Mouse (Mus musculus): ENCODE results near the gene Mss51.

DNA sequence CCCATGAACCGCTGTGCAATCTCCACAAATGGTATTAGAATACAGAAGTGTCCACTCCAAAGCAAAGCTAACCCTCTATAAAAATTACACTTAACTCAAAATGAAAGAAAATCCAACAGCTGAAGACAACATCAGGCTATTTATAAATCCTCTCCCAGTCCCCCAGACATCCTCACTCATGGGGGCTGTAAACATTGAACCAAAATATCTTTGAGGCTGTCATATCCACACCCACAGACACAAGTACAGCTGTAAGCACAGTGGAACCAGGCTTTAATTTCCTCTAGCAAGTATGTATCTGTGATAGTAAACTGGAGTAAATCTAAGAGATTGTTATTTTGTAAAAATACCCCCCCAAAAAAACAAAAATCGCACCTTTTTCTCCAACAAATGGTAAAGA is 23.5 kb upstream of the Mss51 start:
- no peak for TF ChIP-seq CTCF (IDR thresholded peaks at IDR 0.05; ENCODE audit: extremely low read depth, insufficient read length, insufficient replicate concordance, low read depth, low read length)
- no peak for TF ChIP-seq POLR2A (IDR thresholded peaks at IDR 0.05; ENCODE audit: low read depth, low read length)

Data from small intestine, adult 2 months (tissue).